Mouse (Mus musculus): ENCODE measurements at regions not wholly inside any gene's neighbourhood (a gene's known extent, or its start where the extent isn't known, plus 50 kb on each side); places are given as distances from the start of the nearest gene placed in this dataset.

DNA sequence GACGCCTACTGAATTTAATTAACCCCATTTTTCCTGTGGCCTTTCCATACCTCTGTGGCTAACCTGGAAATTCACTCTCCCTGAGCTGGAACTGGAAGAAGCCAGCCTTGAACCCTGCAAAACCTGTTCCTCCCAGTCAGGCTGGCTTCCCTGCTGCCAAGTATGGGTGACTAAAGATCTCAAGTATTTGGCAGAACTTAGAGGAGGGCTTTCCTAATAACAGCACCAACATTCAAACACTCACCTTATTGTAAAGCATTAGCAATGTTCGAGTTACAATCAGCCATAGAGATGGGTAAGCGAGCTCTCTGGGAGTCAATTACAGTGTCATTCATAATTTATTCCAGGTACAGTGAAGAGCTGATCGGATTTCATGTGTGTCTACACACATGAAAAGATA lies 112.4 kb upstream of the D7Ertd443e start:
- TF ChIP-seq CTCF (IDR thresholded peaks at IDR 0.05; ENCODE audit: control insufficient read depth, insufficient read depth, insufficient read length) (no peak), MYOG (IDR thresholded peaks at IDR 0.05; ENCODE audit: control insufficient read depth, extremely low read depth, insufficient read length) (no peak)
